Mouse (Mus musculus) skeletal muscle tissue, adult 2 months (tissue): ENCODE results near the gene Ttc14.
A peak's percentile ranks its signal among the peaks of the same experiment; 100 is the strongest.

ENCODE experiments used
- DNase-seq: peaks from one replicate; pipeline ENCODE4 v3.0.0-alpha.2; 2012; ENCODE audit warnings: low read depth, low spot score

Ttc14 gene

GRCm38 (mm10) chr3:33799617-33800512 lies at the start of gene Ttc14:
TSS of gene Ttc14 (plus strand) at chr3:33799832.
- peak; percentile 97 for DNase-seq

- no peak for DNase-seq
These were observed 8.7 kb upstream of the Ttc14 start for GRCm38 (mm10) chr3:33790975-33791374.

GRCm38 (mm10) chr3:33800513-33800820 lies 835 bp downstream of the Ttc14 start:
- DNase-seq: peak; percentile 6

GRCm38 (mm10) chr3:33807151-33807550 lies 7.5 kb downstream of the Ttc14 start:
- DNase-seq: no peak

GRCm38 (mm10) chr3:33824135-33824946 lies 24.7 kb downstream of the Ttc14 start:
- peak; percentile 27 for DNase-seq

- DNase-seq: no peak
These were observed 32.7 kb downstream of the Ttc14 start for GRCm38 (mm10) chr3:33832351-33832750.

- DNase-seq: no peak
These were observed 36.9 kb downstream of the Ttc14 start for GRCm38 (mm10) chr3:33836576-33836975.

GRCm38 (mm10) chr3:33838877-33839276 lies 39.2 kb downstream of the Ttc14 start:
- no peak for DNase-seq

- DNase-seq: peak; percentile 38
These were observed 44.4 kb downstream of the Ttc14 start, which contains the start of gene Ccdc39 for GRCm38 (mm10) chr3:33843801-33844632. TSS of gene Ccdc39 (minus strand) at chr3:33844310.

- no peak for DNase-seq
These were observed 47.0 kb downstream of the Ttc14 start for GRCm38 (mm10) chr3:33846639-33847038.

GRCm38 (mm10) chr3:33850856-33851255 lies 51.2 kb downstream of the Ttc14 start:
- no peak for DNase-seq

GRCm38 (mm10) chr3:33853062-33853461 lies 53.4 kb downstream of the Ttc14 start:
- no peak for DNase-seq

- DNase-seq: no peak
These were observed 59.3 kb downstream of the Ttc14 start for GRCm38 (mm10) chr3:33858939-33859338.

GRCm38 (mm10) chr3:33864000-33864540 lies 64.4 kb downstream of the Ttc14 start:
- no peak for DNase-seq
